Mouse (Mus musculus): ENCODE results near the gene Gm45140.

DNA sequence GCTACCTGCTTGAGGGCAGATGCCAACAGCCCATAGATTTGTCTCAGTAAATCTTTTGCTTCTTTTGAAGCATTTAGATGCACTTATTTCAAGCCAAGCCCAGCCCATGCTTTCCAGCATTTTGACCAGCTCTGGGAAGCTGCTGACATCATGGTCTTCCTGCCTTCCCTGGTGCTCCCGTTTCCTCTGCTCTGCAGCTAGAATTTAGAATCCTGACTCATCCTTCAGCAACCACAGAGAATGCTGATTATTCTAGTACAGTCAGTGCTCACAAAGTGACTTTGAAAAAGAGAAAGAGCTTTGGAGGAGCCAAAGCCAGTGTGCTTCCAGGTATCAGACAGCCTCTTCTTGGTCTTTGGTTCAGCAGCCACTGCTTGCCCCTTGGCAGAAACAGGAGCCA lies 21.5 kb upstream of the Gm45140 start:
- TF ChIP-seq MAFK (IDR thresholded peaks at IDR 0.05; ENCODE audit: insufficient read depth, low read depth, low read length) (no peak), HCFC1 (IDR thresholded peaks at IDR 0.05; ENCODE audit: borderline replicate concordance, insufficient read depth, low read length) (no peak), ZC3H11A (IDR thresholded peaks at IDR 0.05; ENCODE audit: borderline replicate concordance, low read depth, low read length) (no peak), CHD2 (IDR thresholded peaks at IDR 0.05; ENCODE audit: low read depth, low read length) (no peak), ZNF384 (IDR thresholded peaks at IDR 0.05; ENCODE audit: low read depth, low read length) (no peak)
